Mouse (Mus musculus): ENCODE results near the gene Syt7.

GRCm38 (mm10) chr19:10427431-10427830, 38.5 kb downstream of the Syt7 start:
- no peak for TF ChIP-seq GATA1 (IDR thresholded peaks at IDR 0.05; ENCODE audit: borderline replicate concordance, low read length)
- no peak for TF ChIP-seq FLI1 (IDR thresholded peaks at IDR 0.05; ENCODE audit: low read length)
